Mouse (Mus musculus): Measurements from ENCODE around the gene Col1a1.

Col1a1 gene

DNA sequence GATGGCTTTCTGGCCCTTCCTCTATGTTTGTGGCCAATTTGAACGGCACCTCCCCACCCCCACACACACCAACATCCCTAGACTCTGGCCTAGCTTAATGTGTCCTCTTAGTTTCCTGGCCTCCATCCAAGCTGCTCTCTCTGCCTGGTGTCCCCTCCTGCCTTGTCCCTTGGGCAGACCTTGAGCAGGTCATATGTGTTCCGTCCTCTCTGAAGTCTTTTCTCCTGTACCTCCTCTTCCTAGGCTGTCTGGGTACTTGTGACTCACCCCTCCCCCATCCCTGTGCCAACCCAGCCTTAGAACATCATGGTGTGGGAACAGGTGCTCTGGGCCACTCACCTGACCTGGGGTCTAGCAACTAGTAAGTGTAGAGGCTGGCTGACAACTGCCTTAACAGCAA, 38.9 kb downstream of the Col1a1 start:
- no peak for DNase-seq (ENCODE audit: low read depth, low spot score)

DNA sequence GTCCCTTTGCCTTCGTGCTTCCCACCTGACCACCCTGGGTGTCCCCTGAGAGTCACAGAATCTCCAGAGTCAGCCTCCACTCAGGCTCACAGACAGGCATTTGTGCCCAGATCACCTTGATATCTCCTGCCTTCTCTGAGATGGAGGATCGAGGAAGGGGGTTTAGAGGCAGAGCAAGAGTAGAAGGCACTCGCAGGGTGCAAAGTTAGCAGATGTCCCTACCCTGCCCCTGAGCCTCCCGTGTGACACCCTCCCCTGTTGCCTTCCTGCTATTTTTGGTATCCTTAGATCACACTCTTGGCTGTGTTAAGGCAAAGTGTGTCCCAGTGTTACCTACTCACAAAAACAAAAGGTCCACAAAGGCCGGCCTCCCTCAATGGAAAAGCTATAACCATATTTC, 40.2 kb downstream of the Col1a1 start, which contains the start of gene Sgca:
Sgca (minus strand) TSS at position 129 of the 400 bp plus-strand sequence.
- no peak for DNase-seq (ENCODE audit: low read depth, low spot score)

DNA sequence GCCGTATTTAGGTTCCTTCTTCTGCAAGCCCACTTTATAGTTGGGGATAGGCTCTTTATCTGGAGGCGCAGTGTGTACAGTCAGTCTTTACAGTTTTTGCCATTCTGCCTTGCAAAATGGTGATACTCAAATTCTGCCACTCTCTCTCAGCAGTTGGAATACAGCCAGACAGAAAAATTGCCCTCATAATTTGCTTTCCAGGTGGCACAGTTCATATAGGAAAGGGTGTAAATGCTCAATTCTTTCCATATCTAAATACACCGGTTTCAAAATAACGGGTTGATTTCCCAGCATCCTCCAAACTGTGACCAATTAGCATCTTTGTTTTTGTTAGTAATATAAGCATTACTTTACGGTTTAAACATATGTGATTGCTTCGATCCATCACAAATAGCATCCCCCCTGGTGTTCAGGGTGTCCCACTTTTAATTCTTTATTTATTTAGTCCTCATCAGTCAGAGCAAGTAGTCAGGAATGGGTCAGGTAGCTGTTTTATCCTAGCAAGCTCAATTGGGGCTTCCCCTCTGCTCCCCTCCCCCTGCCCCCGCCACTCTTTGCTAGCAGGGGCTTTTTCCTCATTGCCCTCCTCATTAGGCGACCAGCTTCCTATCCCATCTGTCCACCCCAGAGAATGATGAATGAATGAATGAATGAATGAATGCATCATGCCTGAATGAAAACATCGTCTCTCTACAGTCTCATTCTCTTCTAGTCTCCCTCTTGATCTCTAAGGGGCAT, 42.3 kb downstream of the Col1a1 start:
- DNase-seq (ENCODE audit: low read depth, low spot score): no peak

DNA sequence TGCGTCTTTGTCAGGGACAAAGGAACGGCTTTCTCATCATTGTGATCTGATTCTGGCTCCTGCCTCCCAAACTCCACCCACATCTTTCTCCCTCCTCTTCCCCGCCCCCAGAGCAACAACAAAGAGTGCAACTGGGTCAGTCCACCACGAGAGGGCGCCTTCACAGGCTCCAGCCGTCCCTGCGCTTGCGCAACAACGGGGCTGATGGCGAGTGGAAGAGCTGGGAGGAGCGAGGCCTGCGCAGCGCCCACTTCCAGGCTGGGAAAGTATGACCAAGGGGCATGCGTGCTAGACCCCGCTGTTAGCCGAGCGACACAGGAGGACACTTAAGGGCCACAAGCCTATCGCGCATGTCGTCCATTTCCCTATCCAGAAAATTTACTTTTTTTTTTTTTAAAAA, 42.9 kb downstream of the Col1a1 start:
- peak; percentile 98 for DNase-seq (ENCODE audit: low read depth, low spot score)

DNA sequence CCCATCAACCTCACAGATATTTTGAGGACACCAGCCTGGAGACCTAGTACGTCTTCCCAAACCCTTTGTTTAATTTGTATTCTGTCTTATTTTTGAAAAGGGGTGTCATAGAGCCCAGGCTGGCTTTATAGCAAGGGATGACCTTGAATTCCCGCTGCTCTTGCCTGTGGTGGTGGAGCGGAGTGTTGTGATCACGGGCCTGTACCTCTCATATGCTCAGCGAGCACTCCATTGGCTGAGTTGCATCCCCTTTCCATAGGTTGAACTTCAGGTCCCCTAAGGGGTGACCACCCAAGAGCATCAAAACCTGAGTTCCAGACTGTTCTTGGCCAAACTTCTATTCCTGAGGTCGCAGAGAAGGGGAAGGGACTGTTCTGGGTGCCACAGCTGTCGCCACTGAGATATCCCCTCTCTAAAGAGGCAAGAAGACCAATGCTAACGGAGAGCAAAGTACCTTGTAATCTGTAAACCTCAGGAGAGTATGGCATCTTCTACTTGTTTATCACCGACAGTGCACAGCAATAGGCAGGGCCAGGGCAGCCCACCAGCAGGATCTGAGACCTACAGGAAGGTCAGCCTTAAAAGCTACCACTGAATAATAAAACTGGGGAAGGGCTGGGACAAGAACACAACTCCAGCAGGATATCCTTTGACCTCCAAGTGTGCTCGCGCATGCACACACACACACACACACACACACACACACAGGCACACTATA, 43.6 kb downstream of the Col1a1 start:
- no peak for DNase-seq (ENCODE audit: low read depth, low spot score)

DNA sequence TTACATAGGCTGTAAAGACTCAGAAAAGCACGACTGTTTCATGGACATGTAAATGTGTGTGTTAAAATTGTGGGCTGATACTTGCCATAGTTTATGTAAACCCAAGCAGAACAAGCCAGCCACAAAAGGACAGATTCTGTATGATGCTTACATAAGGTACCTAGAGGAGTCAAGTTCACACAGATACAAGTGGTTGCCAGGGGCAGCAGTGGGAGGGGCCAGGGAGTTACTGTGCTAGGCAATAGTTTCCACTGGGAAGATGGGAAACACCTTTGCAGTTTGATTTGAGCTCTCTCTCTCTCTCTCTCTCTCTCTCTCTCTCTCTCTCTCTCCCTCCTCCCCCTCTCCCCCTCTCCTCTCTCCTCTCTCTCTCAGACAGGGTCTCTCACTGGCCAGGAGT, 49.1 kb downstream of the Col1a1 start:
- DNase-seq (ENCODE audit: low read depth, low spot score): no peak

DNA sequence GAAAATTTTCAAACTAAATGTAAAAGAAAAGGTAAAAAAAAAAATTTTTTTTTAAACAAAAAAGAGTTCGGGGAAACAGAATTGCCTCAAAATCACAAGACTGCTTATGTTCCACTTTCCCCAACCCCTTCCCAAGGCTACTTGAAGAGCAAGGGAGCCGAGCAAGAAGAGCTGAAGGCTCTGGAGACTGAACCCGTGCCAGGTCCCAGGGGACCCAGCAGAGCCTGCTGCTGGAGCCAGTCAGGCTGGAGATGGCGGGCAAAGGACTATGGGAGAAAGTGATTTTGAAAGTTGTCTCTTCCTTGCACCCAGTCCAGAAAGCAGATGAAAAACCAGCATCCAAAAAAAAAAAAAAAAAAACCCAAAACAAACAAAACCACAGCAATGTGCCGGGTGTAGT, 49.8 kb downstream of the Col1a1 start:
- DNase-seq (ENCODE audit: low read depth, low spot score): no peak

DNA sequence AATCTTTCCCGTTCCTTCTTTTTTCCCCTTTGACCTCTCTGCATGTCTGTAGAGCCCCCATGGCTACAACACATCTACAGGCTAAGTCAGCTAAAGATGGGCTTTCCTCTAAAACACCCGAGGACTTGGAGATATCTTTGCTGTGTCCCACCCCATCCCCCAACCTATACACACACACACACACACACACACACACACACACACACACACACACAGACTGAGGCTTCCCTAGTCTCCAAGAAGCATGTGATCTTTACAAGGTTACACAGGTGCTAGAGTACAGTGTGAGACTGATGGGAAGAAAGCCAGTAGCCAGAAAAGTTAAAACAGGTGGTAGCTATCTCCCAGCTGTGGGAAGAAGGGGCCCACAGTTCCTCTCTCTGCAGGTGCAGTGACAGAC, 50.4 kb downstream of the Col1a1 start:
- no peak for DNase-seq (ENCODE audit: low read depth, low spot score)

DNA sequence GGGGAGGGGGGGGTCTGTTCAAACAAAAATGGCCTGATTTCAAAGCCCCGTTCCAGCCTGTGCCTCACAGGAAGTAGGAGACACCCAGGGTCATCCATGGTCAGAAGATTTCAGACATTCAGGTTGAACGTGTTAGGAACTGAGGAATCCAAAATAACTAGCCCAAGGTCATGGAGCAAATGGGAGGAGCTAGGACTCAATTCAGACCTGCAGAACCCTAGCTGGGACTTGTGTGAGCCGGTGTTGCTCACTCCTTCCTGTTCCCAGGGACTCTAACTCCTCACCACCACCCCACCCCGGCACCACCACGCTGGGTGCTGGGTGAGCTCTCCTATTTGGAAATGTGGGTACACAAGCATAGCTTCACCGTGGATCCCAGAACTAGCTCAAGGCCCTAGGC, 51.3 kb downstream of the Col1a1 start:
- no peak for DNase-seq (ENCODE audit: low read depth, low spot score)

DNA sequence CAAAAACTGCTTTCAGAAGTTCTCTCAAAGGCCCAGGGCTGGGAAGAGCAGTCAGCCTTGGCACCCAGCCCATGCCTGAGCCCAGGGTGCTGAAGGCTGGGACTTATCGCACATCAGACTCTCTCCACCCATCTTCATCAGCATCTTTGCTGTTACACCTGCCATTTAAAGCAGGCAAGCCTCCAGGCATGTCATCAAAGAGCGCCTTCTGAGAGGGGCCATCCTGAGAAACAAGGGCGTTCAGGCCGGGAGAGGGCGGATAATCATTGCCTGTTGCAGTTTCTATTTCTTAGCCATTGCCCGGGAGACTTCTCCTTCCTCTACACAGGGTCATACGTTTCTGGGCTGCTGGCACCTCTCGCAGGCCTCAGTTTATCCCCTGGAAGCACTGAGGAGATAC, 51.8 kb downstream of the Col1a1 start:
- no peak for DNase-seq (ENCODE audit: low read depth, low spot score)

DNA sequence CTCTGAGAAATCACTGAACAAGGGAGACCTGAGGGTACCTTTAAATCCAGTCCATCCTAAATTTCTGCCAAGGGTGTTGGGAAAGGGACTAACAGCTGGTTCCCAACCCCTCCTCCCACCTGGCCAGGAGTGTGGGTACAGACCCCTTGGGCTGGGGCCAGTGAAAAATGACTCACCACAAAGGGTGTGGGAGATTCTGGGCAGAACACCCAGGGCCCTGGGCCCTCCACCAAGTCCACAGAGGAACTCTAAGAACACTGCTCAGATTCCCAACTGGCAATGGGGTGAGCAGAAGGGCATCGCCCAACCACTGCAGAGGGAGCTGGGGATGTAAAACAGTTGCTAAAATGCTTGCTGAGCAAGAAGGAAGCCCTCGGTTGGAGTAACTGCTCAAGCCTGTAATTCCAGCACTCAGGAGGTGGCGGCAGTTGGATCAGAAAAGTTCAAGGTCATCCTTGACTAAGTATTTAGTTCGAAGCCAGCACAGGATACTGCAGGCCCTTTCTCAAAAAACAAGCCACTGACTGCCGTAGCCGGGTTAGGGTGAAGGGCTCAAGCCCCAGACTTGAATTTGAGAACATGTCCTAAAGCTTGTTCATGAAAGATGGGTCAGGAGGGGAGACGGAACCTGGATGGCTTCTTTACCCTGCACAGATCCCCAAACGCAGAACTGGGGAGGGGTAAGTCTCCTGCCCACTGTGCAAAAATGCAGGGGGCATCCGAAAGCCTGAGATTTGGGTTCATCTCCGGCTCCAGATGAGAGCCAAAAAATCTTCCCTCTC, 52.9 kb downstream of the Col1a1 start:
- DNase-seq (ENCODE audit: low read depth, low spot score): peak; percentile 54

DNA sequence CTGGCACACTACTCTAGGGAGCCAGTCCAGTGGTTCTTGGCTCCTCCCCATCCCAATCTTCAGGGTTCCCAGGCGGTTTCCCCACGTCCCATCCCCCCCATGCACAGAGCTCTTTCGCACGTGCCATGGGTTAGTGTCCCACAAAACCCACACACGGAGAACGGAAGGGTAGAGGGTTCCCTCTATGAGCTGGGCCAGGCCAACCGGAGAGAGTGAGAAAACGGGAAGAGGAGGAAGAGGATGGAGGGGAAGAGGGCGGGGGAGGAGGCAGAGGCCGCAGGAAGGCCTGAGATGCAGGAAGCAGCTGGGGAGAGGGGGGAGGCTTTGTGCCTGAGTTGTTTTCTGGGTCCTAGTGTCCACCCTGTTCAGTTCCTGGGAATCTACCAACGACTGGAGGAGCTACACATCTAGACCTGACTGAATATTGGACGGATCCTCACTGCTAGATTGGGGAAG, 53.6 kb downstream of the Col1a1 start:
- DNase-seq (ENCODE audit: low read depth, low spot score): peak; percentile 97

DNA sequence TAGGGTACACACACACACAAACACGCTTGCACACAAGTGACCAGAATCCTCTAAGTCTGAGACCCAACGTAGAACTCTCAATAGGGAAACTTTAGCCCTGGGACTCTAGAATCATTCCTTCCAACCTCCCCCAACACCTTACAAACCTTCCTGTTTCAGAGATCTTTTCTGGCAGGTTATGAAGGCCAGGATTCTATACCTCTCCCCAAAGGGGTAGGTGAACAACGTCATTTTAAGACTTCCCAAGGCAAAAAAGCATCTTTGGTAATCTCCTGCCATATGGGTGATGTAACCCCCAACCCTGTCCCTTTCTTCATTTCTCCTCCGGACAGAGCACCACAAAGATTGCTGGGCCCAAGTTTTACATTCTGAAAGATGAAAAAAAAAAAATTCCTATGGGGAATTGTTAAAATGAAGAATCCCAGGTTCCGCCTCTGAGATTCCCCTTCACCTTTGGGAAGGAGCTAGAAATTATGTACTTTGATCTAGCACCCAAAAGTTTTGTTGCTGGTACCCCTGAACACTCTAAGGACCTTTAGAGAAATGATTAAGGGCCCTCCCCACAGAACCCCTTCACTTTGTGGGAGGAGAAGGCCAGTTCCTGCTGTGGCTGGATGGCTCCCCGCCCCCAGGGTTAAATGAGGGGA, 54.2 kb downstream of the Col1a1 start:
- DNase-seq (ENCODE audit: low read depth, low spot score): peak; percentile 36

DNA sequence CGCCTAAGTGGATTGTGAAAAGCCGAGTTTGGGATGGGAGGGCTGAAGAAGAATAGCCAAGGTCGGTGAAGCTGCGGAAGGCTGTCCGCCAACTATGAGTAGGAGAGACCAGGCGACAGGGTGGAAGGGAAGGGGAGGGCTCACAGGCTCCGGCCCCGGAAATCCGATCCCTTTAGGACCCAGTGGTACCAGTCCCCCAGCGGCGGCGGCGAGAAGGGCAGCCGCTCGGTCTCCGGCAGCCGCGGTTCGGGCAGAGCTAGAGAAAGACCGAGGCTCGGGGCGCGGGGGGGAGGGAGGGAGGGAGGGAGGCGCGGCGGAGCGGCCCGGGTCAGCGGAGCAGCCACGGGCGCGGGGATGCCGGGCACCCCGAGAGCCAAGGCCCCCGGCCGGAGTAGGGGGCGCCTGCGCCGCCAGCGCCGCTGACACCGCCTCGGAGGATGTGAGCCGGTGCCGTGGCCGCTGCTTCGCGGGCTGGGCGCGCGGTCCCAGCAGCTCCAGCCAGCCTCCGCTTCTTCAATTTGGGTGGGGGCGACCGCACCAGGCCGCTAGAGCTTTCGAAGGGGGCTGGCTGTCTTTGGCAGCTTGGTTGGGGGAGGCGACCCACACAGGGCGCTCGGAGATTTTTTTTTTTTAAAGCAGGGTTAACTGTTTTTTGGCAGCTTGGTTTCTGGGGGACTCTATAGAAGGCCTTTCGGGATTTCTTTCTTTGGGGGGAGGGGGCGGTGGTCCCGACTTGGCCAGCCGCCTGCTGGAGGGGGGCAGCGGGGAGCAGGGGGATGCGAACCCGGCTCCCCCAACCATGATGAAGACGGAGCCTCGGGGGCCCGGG, 54.9 kb downstream of the Col1a1 start, which contains the start of gene Ppp1r9b:
Ppp1r9b (plus strand) TSS at position 287 of the 829 bp plus-strand sequence.
- DNase-seq (ENCODE audit: low read depth, low spot score): peak; percentile 94

DNA sequence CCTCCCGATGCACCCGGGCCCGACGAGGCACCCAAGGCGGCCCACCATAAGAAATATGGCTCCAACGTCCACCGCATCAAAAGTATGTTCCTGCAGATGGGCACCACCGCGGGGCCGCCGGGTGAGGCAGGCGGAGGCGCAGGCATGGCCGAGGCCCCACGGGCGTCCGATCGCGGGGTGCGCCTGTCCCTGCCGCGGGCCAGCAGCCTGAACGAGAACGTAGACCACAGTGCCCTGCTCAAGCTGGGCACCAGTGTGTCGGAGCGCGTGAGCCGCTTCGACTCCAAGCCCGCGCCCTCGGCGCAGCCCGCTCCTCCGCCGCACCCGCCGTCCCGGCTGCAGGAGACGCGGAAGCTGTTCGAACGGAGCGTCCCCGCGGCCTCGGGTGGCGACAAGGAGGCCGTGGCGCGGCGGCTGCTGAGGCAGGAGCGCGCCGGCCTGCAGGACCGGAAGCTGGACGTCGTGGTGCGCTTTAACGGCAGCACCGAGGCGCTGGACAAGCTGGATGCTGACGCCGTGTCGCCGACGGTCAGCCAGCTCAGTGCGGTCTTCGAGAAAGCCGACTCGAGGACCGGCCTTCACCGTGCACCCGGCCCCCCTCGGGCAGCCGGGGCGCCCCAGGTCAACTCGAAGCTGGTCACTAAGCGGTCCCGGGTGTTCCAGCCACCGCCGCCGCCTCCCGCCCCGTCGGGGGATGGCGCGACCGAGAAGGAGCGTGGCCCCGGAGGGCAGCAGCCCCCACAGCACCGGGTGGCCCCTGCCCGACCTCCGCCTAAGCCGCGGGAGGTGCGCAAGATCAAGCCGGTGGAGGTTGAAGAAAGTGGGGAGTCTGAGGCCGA, 55.8 kb downstream of the Col1a1 start:
- peak; percentile 46 for DNase-seq (ENCODE audit: low read depth, low spot score)

DNA sequence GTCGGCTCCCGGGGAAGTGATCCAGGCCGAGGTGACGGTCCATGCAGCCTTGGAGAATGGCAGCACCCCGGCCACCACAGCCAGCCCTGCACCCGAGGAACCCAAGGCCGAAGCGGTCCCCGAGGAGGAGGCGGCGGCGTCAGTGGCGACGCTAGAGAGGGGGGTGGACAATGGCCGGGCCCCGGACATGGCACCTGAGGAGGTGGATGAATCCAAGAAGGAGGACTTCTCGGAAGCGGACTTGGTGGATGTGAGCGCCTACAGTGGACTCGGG, 56.4 kb downstream of the Col1a1 start:
- no peak for DNase-seq (ENCODE audit: low read depth, low spot score)

DNA sequence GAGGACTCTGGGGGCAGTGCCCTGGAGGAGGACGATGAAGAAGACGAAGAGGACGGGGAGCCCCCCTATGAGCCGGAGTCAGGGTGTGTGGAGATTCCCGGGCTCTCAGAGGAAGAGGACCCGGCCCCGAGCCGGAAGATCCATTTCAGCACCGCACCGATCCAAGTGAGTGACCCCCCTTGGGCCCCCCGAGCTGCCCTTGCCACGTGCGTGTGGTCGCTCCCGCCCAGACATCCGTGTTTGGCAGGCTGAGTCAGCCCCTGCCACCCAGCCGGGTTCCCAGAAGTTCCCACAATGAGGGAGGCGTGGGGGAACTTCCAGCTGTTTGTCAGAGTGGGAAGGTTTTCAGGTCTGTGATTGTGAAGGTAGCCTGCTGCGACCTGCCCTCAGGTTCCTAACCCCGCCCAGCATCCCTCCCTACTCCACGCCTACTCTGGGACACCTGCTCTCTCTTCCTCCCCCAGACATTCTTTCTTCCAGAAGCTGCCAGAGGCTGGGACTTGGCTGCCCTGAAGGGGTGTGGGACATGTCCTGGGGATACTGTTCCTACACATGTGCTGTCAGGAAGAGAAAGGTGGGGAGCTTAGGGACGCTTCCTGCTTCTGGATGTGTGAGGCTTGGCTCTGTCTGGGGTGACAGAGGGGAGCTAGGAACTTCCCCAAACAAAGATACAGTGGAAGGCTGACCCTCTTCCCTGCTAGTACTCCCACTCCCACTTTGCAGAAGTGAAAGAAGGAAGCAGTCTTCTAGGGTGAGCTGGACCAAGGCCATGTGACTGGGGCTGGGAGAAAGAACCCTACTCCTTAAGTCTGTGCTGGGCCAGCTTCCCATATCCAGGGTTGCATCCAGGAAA, 57.0 kb downstream of the Col1a1 start:
- DNase-seq (ENCODE audit: low read depth, low spot score): peak; percentile 60

DNA sequence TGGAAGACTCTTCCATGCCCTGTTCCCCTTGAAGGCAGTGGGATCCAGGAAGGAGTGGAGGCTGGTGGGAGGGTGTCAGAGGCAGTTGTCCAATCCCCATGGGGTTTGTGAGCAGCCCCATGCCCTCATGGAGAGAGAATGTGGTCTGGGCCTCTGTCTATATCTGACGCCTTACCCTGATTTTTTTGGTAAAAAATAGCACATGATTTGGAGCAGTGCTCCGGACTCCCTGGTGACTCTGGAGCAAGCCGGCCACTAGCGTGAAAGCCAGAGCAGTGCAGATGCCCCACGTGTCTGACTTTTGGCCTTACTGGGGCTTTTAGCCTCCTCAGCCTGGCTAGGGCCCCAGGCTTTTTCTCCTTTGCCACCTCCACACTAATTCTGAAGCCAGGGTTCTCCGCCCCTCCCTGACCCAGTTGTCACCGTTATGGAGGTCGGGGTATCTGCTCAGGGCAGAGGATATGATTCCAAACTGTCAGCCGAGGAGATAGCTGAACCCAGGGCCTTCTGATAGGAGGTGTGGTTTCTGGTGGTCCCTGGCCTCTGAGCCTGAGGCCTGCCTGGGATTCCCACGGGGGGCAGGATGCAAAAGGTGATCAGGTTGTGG, 58.3 kb downstream of the Col1a1 start:
- peak; percentile 19 for DNase-seq (ENCODE audit: low read depth, low spot score)
